Comparison of ENCODE assay signal across 22 mouse cellular contexts in the genomic region with DNA sequence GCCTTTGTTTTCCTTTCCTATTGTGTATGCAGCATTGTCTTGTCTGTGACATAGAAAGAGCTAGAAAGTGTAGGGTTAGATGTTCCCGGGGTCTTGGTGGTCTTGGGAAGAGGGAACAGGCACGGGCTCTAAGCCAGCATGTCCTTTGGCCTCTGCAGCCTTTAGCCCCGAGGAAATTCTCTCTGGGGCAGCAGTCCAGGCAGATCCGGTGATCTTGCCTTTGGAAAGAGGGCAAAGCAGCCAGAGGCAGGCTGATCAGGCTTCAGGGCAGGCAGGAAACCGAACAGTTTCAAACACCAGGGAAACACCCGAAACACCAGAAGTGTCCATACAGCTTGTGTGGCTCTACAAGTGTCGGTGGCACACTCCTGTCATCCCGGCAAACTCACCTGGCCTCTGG.
DNase-seq lines count a peak whose midpoint lies in the region; ATAC-seq and TF ChIP-seq lines count a peak whose summit lies in the region.
"Had no signal": no experiment of that assay in that cellular context is flagged by ENCODE, and none has a peak within 500 bp of the region (broad histone marks: within the 10 kb centered on the region; RNA-seq: fewer than 3 reads in every experiment).

No protein-coding gene starts in this region.

- TF ChIP-seq POLR2A in thymus, adult 2 months (IDR thresholded peaks at IDR 0.05; ENCODE audit: control insufficient read depth, extremely low read depth, insufficient read depth, low read length, poor library complexity), result no peak

- H3K36me3 ChIP-seq in hindbrain, embryonic 10.5 days, result no peaks in the 10 kb centered on the region
- no peaks in the 10 kb centered on the region for H3K36me3 ChIP-seq in hindbrain, embryonic 12.5 days
- no peaks in the 10 kb centered on the region for H3K36me3 ChIP-seq in thymus, adult 2 months (ENCODE audit: control insufficient read depth, insufficient read depth, low read length)
- H3K36me3 ChIP-seq: forebrain, embryonic 15.5 days; heart, embryonic 15.5 days; limb, embryonic 13.5 days; liver, embryonic 13.5 days; midbrain, embryonic 15.5 days; neural tube, embryonic 12.5 days had no signal

- no peak overlapping the region for H3K4me3 ChIP-seq in hindbrain, embryonic 10.5 days
- H3K4me3 ChIP-seq in hindbrain, embryonic 12.5 days, result no peak overlapping the region
- no peak overlapping the region for H3K4me3 ChIP-seq in thymus, adult 2 months (ENCODE audit: control insufficient read depth, insufficient read depth, low read length)
- H3K4me3 ChIP-seq: forebrain, embryonic 15.5 days; heart, embryonic 15.5 days; limb, embryonic 13.5 days; liver, embryonic 13.5 days; megakaryocyte, embryonic 14.5 days; midbrain, embryonic 15.5 days; neural tube, embryonic 12.5 days had no signal

- DNase-seq in hindbrain, embryonic 10.5 days (ENCODE audit: low spot score), result no peak
- DNase-seq in thymus, adult 2 months, result no peak
- no peak for DNase-seq in thymus, postnatal 10 days (ENCODE audit: low spot score in 2 of 2)
- peak; percentile 56 for DNase-seq in kidney, postnatal 14 days
- no peak for DNase-seq in adrenal gland, adult 18-20 months (ENCODE audit: low spot score in 2 of 2)
- DNase-seq: adrenal gland, postnatal 36 days; cerebellum, adult 9-10 months; heart, postnatal 4 days; layer of hippocampus, adult 9-11 months; liver, embryonic 13.5 days; lung, adult 2 months; right cerebral cortex, postnatal 14 days; thymus, postnatal 25 days had no signal

- peak overlapping the region; percentile 29; the same call in 1 of the 2 replicates for H3K27ac ChIP-seq in hindbrain, embryonic 10.5 days
- H3K27ac ChIP-seq in hindbrain, embryonic 12.5 days, result no peak overlapping the region
- peak overlapping the region; percentile 14; the same call in 1 of the 2 replicates for H3K27ac ChIP-seq in thymus, adult 2 months (ENCODE audit: control insufficient read depth, insufficient read depth, low read length)
- H3K27ac ChIP-seq: forebrain, embryonic 15.5 days; heart, embryonic 15.5 days; kidney, postnatal 0 days; limb, embryonic 13.5 days; liver, embryonic 13.5 days; midbrain, embryonic 15.5 days; neural tube, embryonic 12.5 days had no signal

- ATAC-seq in hindbrain, embryonic 12.5 days (ENCODE audit: low FRiP score), result no peak
- ATAC-seq in megakaryocyte progenitor cell, adult 5-6 weeks (replicated peaks; ENCODE audit: poor library complexity), result no peak
- ATAC-seq: forebrain, embryonic 15.5 days; midbrain, embryonic 15.5 days had no signal

- H3K4me2 ChIP-seq in hindbrain, embryonic 12.5 days (replicated peaks), result no peak overlapping the region
- H3K4me2 ChIP-seq: forebrain, embryonic 15.5 days; heart, embryonic 15.5 days; limb, embryonic 13.5 days; liver, embryonic 13.5 days; midbrain, embryonic 15.5 days; neural tube, embryonic 12.5 days had no signal

- TF ChIP-seq CTCF in thymus, adult 2 months (IDR thresholded peaks at IDR 0.05; ENCODE audit: borderline replicate concordance, control insufficient read depth, extremely low read depth, insufficient read depth, low read length, poor library complexity), result no peak

- 52% methylated on average over 8 of the region's 8 CpGs for WGBS in hindbrain, embryonic 10.5 days
- WGBS in hindbrain, embryonic 12.5 days, result 48% methylated on average over 8 of the region's 8 CpGs
- WGBS in thymus, adult 2 months, result 93% methylated on average over 8 of the region's 8 CpGs

- peaks cover 29% of the 10 kb centered on the region for H3K4me1 ChIP-seq in hindbrain, embryonic 10.5 days (replicated peaks)
- H3K4me1 ChIP-seq in hindbrain, embryonic 12.5 days, result peaks cover 14% of the 10 kb centered on the region
- no peaks in the 10 kb centered on the region; the same call in 1 of the 2 replicates for H3K4me1 ChIP-seq in thymus, adult 2 months (replicated peaks; ENCODE audit: control insufficient read depth, insufficient read depth, low read length)
- H3K4me1 ChIP-seq: liver, embryonic 13.5 days; megakaryocyte, embryonic 14.5 days had no signal

- H3K27me3 ChIP-seq in hindbrain, embryonic 10.5 days (ENCODE audit: insufficient read depth, poor library complexity, severe bottlenecking), result no peaks in the 10 kb centered on the region
- H3K27me3 ChIP-seq in hindbrain, embryonic 12.5 days, result no peaks in the 10 kb centered on the region
- H3K27me3 ChIP-seq in thymus, adult 2 months (ENCODE audit: control insufficient read depth, insufficient read depth, low read length), result no peaks in the 10 kb centered on the region
- H3K27me3 ChIP-seq: forebrain, embryonic 15.5 days; heart, embryonic 15.5 days; limb, embryonic 13.5 days; liver, embryonic 13.5 days; megakaryocyte, embryonic 14.5 days; midbrain, embryonic 15.5 days; neural tube, embryonic 12.5 days had no signal

- H3K9ac ChIP-seq in hindbrain, embryonic 12.5 days, result no peak overlapping the region
- H3K9ac ChIP-seq: forebrain, embryonic 15.5 days; heart, embryonic 15.5 days; limb, embryonic 13.5 days; liver, embryonic 13.5 days; midbrain, embryonic 15.5 days; neural tube, embryonic 12.5 days had no signal

- H3K9me3 ChIP-seq in hindbrain, embryonic 10.5 days, result no peaks in the 10 kb centered on the region
- H3K9me3 ChIP-seq in hindbrain, embryonic 12.5 days (replicated peaks), result no peaks in the 10 kb centered on the region
- H3K9me3 ChIP-seq: forebrain, embryonic 15.5 days; heart, embryonic 15.5 days; limb, embryonic 13.5 days; liver, embryonic 13.5 days; megakaryocyte, embryonic 14.5 days; midbrain, embryonic 15.5 days; neural tube, embryonic 12.5 days had no signal
